Mouse (Mus musculus) hindbrain, embryonic 11.5 days (tissue): ENCODE measurements around the gene Aatk. TPM values are rescaled to one million over a fixed set of nuclear protein-coding genes. Genes with fewer than 3 reads are reported as not detected.
A peak's percentile ranks its signal among the peaks of the same experiment; 100 is the strongest.

Experiments used
- ATAC-seq: fragments of 200-750 bp; cut with Nextera tagmentation; 2 replicates; pipeline ENCODE4 v1.8.0; 2017; ENCODE audit warnings: mild to moderate bottlenecking, moderate TSS enrichment, moderate library complexity; ENCODE audit not compliant: low FRiP score
- DNase-seq: peaks from one replicate; pipeline ENCODE4 v3.0.0-alpha.2; 2015; ENCODE audit warnings: low spot score
- H3K27ac ChIP-seq: fragments of 300-500 bp; sonication (generic); 2 replicates; pipeline ENCODE4 v1.5.1; 2014; ENCODE audit warnings: mild to moderate bottlenecking, low read depth, low read length
- H3K27me3 ChIP-seq: fragments of 300-500 bp; sonication (generic); 2 replicates; pipeline ENCODE4 v1.6.1; 2014; ENCODE audit warnings: mild to moderate bottlenecking, low read length, moderate library complexity, mixed read lengths; ENCODE audit not compliant: control insufficient read depth, insufficient read depth
- H3K36me3 ChIP-seq: fragments of 300-500 bp; sonication (generic); 2 replicates; pipeline ENCODE4 v1.6.1; 2014; ENCODE audit warnings: mild to moderate bottlenecking, low read length, moderate library complexity, mixed read lengths; ENCODE audit not compliant: control insufficient read depth, insufficient read depth
- H3K4me1 ChIP-seq: fragments of 300-500 bp; sonication (generic); replicated peaks from 2 replicates; pipeline ENCODE4 v1.6.1; 2014; ENCODE audit warnings: low read length, mixed read lengths; ENCODE audit not compliant: control insufficient read depth, insufficient read depth
- H3K4me2 ChIP-seq: fragments of 300-500 bp; sonication (generic); replicated peaks from 2 replicates; pipeline ENCODE4 v1.6.1; 2014; ENCODE audit warnings: mild to moderate bottlenecking, low read depth, low read length
- H3K4me3 ChIP-seq: fragments of 300-500 bp; sonication (generic); 2 replicates; pipeline ENCODE4 v1.5.1; 2014; ENCODE audit warnings: low read depth, low read length
- H3K9ac ChIP-seq: fragments of 300-500 bp; sonication (generic); 2 replicates; pipeline ENCODE4 v1.6.1; 2014; ENCODE audit warnings: low read depth, low read length
- H3K9me3 ChIP-seq: fragments of 300-500 bp; sonication (generic); 2 replicates; pipeline ENCODE4 v1.6.1; 2016; ENCODE audit warnings: low read length; ENCODE audit not compliant: control insufficient read depth
- WGBS: fragments of 180-500 bp; shearing (Covaris S2); extraction: QIAGEN DNeasy Blood & Tissue Kit; methylation state at CpG from one replicate; pipeline ENCODE4 v1.1.7; 2014; 5-methylcytosine and 5-hydroxymethylcytosine counted together
- polyA plus RNA-seq: library from polyadenylated mRNA; unstranded; fragments of >200 nt; fragmentation: Nextera tagmentation; extraction: Ambion mirVana; gene quantifications from 2 replicates; pipeline ENCODE4 v1.2.1, GENCODE M21; 2014

Gene Aatk
- polyA plus RNA-seq, 1 experiment from 2014 or later, result 1.9 TPM

DNA sequence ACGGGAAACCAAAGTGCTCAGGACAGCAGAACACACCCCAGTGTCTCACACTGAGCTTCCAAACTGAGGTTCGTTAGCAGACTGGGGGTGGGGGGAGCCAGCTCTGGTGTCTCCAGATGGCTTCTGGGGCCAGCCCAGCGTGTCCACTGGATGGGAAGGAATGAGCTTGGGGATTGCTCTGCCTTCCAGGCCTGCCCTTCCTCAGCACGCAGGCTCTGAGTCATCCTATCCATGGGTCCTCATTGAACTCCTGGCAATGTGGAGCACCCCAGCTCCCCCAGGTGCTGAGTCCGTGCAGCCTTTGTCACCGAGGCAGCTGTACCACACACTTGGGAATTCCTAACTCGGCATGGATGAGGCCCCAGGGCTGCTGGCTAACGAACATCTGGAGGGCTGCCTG is 24.8 kb downstream of the Aatk start:
- Histone ChIP-seq H3K9me3 (no peaks in the 10 kb centered on the region), H3K4me2 (no peak overlapping the region), H3K4me3 (no peak overlapping the region), H3K9ac (no peak overlapping the region), H3K36me3 (no peaks in the 10 kb centered on the region), H3K4me1 (peaks cover 17% of the 10 kb centered on the region), H3K27me3 (no peaks in the 10 kb centered on the region), H3K27ac (no peak overlapping the region)
- DNase-seq, result no peak
- 60% methylated on average over 8 of the region's 8 CpGs for WGBS
- no peak for ATAC-seq

DNA sequence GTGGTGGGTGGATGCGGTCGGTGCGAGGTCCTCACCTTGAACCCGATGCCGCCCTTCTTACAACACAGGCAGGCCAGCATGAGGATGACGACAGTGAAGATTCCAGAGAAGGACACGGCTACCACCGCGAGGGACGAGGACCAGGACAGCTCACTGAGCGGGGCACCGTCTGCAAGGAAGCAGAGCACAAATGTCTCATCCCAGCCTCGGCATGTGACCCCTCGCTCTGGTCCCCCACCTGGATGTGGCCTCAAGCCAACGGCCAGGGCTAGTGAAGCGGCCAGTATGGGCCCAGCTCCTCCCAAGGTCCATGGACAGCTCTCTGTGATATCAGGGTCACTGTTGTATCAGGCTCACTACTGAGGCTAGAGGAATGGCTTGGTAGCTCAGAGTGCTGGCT is 25.6 kb downstream of the Aatk start:
- Histone ChIP-seq H3K9ac (no peak overlapping the region), H3K27ac (no peak overlapping the region), H3K4me3 (no peak overlapping the region), H3K27me3 (no peaks in the 10 kb centered on the region), H3K4me2 (no peak overlapping the region), H3K4me1 (peaks cover 17% of the 10 kb centered on the region), H3K9me3 (no peaks in the 10 kb centered on the region), H3K36me3 (no peaks in the 10 kb centered on the region)
- 90% methylated on average over 16 of the region's 16 CpGs for WGBS
- ATAC-seq, result no peak
- DNase-seq, result no peak

DNA sequence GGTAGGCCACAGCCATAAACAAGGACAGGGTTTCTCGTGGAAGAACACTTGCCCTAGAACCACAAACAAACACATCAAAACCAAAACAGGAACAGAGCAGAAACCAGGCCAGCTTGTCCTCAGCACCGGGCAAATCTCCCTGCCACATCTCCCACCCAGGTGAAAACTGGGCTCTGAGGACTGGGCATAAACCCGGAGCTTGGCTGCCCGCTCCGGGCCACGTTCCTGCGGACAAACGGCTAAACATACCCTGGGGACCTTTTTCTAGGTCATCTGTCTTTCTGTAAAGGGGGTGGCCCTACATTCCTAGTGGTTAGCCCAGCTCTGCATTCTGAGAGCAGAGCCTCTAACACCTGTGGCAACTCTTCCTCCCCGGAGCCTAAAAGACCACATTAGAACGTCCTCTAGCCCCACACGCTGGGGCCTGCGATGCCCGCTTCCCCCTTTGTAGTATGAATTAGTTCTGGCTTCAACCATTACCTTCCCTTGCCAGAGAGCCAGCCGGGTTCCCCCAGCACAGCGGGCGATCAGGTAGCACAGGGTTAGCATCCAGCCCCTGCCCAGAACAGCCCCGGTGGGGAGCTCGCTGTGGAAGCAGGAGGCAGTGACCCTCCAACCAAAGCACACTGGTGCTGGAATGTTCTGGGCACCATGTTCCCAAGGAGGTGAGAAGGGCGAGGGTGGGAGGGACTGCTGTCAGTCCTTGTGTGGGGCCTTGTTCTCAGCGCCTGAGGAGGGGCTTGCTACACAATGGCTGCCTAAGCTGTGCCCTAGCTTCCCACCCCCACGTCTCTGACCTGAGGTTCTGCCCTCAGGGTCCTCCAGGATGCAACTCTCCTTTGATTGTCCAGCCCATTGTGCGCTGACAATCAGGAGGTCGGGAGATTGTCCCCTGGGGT is 27.2 kb downstream of the Aatk start:
- Histone ChIP-seq H3K36me3 (no peaks in the 10 kb centered on the region), H3K27me3 (no peaks in the 10 kb centered on the region), H3K9ac (no peak overlapping the region), H3K9me3 (no peaks in the 10 kb centered on the region), H3K27ac (no peak overlapping the region), H3K4me3 (no peak overlapping the region), H3K4me2 (no peak overlapping the region), H3K4me1 (peaks cover 17% of the 10 kb centered on the region)
- 53% methylated on average over 23 of the region's 23 CpGs for WGBS
- DNase-seq (no peak), ATAC-seq (no peak)

DNA sequence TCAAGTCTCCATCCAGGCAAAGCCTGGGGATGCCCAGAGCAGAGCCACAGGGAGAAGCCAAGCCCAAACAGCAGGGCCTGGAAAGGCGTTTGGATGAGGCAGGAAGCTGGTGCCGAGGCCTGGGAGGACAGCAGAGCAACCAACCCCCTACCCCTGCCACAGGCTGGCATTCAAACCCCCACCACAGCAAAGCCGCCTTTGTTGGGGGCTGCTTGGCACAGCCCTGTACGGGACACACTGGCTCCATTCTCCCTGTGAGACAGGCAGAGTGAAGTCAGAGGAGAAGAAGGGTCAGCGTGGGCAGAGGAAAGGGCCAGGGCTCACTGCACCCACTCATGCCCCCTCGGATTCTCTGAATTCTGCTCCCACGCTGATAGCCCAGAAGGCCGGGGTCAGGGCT is 30.0 kb downstream of the Aatk start:
- no peak for DNase-seq
- H3K9ac ChIP-seq, result no peak overlapping the region
- peaks cover 5% of the 10 kb centered on the region; the same call in 1 of the 2 replicates for H3K27me3 ChIP-seq
- H3K27ac ChIP-seq, result no peak overlapping the region
- peaks cover 19% of the 10 kb centered on the region for H3K4me1 ChIP-seq
- no peak for ATAC-seq
- WGBS, result 80% methylated on average over 8 of the region's 8 CpGs
- H3K9me3 ChIP-seq, result no peaks in the 10 kb centered on the region
- no peaks in the 10 kb centered on the region for H3K36me3 ChIP-seq
- no peak overlapping the region for H3K4me2 ChIP-seq
- H3K4me3 ChIP-seq, result no peak overlapping the region

DNA sequence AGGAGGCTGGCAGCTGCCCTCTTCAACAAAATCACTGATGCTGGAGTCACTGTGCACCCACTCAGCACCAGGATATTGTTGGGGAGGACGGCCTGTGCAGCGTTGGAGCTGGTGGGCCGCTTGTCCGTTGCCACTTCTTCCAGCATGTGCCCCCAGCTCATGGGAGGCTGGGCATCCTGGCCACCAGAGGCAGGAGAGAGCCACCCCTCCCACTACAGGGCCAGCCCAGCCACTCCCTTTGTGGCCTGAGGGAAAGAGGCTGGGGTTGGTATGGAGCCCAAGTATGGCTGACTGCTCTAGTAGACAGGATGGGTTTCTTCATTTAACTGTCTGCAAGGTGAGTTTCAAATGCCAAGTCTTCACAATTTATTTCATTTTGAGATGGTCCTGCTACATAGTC is 32.2 kb downstream of the Aatk start:
- no peak for ATAC-seq
- 97% methylated on average over 4 of the region's 4 CpGs for WGBS
- peaks cover 5% of the 10 kb centered on the region; the same call in 1 of the 2 replicates for H3K27me3 ChIP-seq

DNA sequence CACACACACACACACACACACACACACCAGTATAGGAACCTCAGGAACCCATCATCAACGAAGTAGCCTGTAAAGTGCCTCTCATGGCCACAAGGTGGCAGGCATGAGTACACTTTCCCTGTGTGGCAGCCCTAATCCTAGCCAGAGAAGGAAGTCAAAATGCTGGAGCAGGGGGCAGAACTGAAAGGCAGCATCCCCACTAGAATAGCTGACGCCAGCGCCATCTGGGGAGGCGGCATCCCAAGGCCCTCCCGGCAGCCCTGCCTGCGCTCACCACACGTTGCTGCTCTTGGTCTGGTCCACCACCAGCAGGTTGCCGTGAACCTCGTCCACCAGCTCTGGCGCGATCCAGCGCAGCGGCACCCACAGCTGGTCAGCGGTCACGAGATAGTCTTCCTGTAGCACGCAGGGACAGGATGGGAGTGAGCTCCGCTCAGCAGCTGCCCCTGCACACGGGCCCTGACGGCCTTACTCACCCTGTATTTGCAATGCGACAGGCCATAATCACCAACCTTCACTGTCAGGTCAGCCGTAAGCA is 33.7 kb downstream of the Aatk start:
- Histone ChIP-seq H3K4me2 (peak overlapping the region; percentile 46), H3K27ac (0 out of 2 replicates have a peak overlapping the region, but pooled peaks have one; percentile 9), H3K4me3 (peak overlapping the region; percentile 16), H3K4me1 (peaks cover 12% of the 10 kb centered on the region), H3K36me3 (no peaks in the 10 kb centered on the region), H3K9me3 (no peaks in the 10 kb centered on the region), H3K9ac (peak overlapping the region; percentile 54), H3K27me3 (peaks cover 5% of the 10 kb centered on the region; the same call in 1 of the 2 replicates)
- 24% methylated on average over 21 of the region's 21 CpGs for WGBS
- peak; percentile 89 for DNase-seq
- ATAC-seq, result peak; percentile 74

More for the DNA sequence above, 32.2 kb downstream of the Aatk start:
- Histone ChIP-seq H3K9me3 (no peaks in the 10 kb centered on the region), H3K27ac (no peak overlapping the region), H3K9ac (0 out of 2 replicates have a peak overlapping the region, but pooled peaks have one; percentile 15), H3K4me2 (no peak overlapping the region), H3K4me3 (no peak overlapping the region), H3K36me3 (no peaks in the 10 kb centered on the region), H3K4me1 (peaks cover 14% of the 10 kb centered on the region)
- no peak for DNase-seq

DNA sequence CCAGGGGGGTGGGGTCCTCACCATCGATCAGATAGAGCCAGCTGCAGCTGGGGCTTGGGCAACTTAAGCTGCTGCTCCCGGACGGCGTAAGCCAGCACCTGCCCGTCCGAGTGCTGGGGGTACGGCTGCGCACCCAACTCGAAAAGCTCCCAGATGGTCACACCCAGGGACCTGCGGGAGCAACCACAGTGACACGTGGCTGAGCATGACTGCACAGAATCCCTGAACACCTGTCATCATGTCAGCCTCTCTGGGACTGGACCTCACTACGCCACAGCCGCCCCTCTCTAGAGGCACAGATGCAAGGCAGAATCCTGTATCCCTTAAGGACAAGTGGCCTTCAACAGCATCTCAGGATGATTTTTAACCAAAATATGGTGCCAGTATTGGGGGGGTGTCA is 34.3 kb downstream of the Aatk start:
- H3K27me3 ChIP-seq, result peaks cover 5% of the 10 kb centered on the region; the same call in 1 of the 2 replicates
- no peak overlapping the region for H3K4me2 ChIP-seq
- ATAC-seq (peak; percentile 31; the same call in 1 of the 2 replicates), DNase-seq (no peak)
- no peak overlapping the region for H3K9ac ChIP-seq
- H3K4me1 ChIP-seq, result peaks cover 12% of the 10 kb centered on the region
- no peaks in the 10 kb centered on the region for H3K9me3 ChIP-seq
- WGBS, result 75% methylated on average over 13 of the region's 13 CpGs
- H3K27ac ChIP-seq, result no peak overlapping the region
- H3K4me3 ChIP-seq, result no peak overlapping the region
- no peaks in the 10 kb centered on the region for H3K36me3 ChIP-seq

DNA sequence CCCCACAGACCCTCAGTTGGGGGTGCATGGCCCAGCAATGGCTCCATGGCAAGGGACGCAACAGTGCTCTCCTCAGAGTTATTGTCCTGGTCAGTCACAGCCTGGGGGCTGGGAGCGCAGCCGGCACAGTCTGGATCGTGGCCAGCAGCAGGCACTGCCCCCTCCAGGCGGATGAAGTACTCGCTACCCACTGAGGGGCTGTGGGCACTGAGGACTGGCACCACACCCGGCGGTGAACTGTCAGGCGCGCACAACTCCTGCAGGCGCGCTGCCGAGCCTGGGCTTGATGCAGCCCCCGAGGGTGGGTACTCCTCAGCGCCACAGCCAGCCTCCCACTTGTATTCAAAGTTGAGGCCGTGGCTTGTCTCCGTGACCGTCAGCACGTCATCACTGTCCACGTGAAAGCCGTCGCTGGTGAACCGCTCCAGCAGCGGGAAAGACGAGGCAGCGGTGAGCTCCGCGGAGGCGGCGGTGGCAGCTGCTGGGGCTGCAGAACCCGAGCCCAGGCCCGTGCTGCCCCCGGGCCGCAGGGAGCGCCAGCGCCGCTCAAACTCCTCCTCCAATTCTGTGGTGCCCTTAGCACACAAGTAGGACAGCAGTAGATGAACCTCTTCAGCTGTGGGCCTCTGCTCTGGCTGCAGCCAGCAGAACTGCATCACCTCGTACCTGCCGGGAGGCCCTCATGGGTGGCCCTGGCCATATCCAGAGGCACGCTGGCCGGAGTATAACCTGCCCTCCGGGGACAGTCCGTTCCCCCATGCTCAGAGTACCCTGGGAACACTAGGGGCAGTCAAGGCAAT is 35.0 kb downstream of the Aatk start:
- Histone ChIP-seq H3K4me1 (peaks cover 12% of the 10 kb centered on the region), H3K4me2 (0 out of 2 replicates have a peak overlapping the region, but pooled peaks have one; percentile 11), H3K9me3 (no peaks in the 10 kb centered on the region), H3K27me3 (peaks cover 5% of the 10 kb centered on the region; the same call in 1 of the 2 replicates), H3K27ac (no peak overlapping the region), H3K36me3 (no peaks in the 10 kb centered on the region), H3K9ac (no peak overlapping the region), H3K4me3 (no peak overlapping the region)
- no peak for DNase-seq
- 44% methylated on average over 43 of the region's 43 CpGs for WGBS
- ATAC-seq, result 0 out of 2 replicates have a peak, but pooled peaks have one; percentile 8
